Mouse (Mus musculus) CD4-positive, CD25-positive, alpha-beta regulatory T cell, adult 2 months (primary cell): ENCODE results near the gene Hist1h3e.
"Not testable (repeated sequence)": the region's sequence is repeated elsewhere in the genome, so short reads cannot be mapped to it uniquely, and the experiment has no call there.

Source experiments
- DNase-seq: peaks from one replicate; pipeline ENCODE4 v3.0.0-alpha.2; 2012; ENCODE audit warnings: low read depth, low spot score

Gene Hist1h3e

DNA sequence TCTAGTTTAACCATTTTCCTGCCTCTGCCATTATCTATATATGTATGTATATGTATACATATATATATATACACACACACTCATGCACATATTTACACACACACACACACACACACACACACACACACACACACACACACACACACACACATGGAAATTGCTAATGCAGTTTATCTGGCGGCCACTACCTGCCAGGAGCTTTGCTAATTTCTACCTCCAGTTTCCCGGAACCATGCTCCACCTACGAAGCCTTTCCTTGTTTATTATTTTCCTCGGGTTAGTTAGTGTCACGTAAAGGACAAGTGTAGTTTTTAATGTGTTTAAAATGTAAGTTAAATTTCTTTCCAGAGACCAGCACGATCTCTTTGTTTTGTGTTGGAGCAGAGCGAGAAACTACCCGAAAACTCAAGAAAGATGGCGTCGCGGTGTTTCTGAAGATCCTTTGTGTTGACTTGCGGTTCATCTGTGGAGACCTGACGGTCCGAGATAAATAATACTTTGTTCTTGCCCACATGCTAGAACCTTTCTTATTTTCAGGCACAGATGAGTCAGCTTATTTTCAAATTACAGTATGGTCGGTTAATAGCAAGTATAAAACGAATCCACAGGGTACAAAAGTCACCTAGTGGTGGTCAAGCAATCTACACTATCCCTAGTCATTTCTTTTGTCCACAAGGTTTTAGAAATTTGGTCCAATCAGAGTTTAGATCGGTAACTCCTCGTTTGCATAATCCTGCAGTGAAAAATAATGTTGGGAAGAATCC is 712 bp upstream of the Hist1h3e start:
- DNase-seq: peak; percentile 67

DNA sequence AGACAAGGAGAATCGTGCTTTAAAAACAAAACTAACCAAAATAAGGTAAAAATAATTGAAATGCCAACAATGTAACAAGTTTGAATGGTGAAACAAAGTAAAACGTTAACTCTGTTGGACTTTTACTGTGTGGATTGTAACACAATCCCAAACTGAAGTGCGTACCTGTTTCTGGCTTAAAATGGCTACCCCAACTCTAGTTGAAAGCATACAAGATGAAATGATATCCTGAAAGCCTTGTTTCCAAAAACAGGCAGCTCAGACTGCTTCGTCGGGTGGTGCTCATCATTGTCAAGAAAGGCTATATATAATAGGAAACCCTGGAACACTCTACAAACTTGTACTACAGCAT is 662 bp downstream of the Hist1h3e start:
- not testable (repeated sequence) for DNase-seq

DNA sequence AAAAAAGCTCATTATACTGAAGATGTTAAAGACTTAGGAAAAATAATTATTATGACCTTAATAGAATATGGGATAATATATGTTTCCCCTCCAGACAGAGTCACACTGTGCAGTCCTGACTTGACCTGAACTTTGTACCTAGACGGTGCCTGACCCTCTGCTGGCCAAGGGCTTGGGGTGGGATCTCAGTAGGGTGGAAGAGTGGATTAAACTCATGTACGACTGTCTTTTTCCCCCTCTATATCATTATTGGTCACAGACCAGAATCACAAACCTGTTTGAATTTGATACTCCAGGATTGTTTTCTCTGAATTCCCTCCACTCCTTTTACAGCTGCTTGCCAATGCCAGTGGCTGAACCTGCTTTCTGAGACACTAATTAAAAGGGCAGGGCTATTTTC is 1.5 kb downstream of the Hist1h3e start:
- DNase-seq: not testable (repeated sequence)

DNA sequence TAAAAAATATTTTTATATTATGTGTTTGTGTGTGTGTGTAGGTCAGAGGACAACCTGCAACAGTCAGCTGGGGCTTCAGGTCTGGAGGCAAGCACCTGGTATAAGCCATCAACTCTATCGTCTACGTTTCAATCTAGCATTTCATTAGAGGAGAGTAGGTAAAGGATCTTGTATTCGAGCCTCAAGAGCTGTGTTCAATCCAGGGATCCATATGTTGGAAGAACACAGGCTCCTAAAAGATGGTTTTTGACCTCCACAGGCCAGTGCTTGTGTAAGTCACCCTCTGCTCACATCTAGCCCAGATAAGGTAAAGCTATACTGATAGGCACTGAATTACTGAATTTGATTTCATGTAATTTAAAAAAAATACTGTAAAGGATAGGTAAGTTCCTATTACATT is 5.3 kb downstream of the Hist1h3e start:
- DNase-seq: no peak

DNA sequence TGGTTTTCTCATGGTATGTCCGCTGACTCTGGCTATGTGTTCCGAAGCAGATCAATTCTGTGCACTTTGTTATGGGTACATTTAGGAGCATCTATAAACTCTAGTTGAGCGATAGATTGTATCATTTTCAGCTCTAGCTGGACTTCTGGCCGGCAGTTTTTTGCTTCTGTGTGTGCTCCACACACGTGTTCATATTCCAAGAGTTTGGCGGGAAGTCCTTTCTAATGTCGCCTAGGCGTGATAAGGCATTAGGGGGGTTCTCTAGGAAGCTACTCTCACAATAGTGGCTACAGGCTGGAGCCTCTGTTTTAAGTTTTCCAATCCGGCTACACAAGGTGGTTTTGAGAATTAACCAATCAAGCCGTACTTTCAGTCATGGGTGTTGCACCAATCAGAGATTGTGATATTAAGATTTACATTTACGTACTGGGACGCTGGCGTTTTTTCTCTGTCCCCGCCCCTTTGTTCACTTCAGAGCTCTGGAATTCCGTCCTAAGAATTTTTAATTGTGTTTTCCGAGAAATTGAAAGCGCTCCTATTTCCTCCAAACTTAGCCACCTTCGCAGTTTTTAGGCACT is 6.2 kb downstream of the Hist1h3e start:
- peak; percentile 87 for DNase-seq

DNA sequence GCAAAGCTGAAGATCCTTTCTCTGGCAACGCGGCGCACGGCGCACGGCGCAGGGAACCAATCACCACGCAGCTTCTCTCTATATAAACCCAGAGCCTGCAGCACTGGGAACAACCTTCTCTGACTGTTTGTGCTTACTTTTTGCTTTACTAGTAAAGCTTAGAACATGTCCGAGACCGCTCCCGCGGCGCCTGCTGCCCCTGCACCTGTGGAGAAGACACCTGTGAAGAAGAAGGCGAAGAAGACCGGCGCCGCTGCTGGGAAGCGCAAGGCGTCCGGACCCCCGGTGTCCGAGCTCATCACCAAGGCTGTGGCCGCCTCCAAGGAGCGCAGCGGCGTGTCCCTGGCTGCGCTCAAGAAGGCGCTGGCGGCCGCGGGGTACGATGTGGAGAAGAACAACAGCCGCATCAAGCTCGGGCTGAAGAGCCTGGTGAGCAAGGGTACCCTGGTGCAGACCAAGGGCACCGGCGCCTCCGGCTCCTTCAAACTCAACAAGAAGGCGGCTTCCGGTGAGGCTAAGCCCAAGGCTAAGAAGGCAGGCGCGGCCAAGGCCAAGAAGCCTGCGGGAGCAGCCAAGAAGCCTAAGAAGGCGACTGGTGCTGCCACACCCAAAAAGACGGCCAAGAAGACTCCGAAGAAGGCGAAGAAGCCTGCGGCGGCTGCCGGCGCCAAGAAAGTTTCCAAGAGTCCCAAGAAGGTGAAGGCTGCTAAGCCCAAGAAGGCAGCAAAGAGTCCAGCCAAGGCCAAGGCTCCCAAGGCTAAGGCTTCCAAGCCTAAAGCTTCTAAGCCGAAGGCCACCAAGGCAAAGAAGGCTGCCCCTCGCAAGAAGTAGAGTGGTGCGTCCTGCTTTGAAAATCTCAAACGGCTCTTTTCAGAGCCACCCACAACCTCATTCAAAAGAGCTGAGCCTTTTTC is 7.0 kb downstream of the Hist1h3e start:
- DNase-seq: peak; percentile 82

DNA sequence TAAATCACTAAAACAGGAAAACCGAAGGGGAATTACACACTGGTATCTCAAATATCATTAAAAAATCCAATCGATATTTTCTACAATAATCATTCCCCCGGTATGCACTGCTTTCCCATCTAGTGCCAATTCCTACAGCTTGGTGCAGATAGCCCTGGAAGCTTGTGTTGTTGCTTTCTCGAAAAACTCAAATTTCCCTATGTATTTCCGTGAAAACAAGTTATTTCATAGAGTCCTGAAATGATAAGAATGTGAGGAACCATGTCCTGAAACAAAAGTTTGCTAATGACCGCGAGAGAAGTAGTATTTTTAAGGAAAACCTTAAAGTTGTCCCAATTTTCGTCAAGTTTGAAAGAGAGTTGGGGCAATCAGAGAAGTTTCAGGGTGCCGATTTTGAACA is 7.8 kb downstream of the Hist1h3e start:
- DNase-seq: no peak

DNA sequence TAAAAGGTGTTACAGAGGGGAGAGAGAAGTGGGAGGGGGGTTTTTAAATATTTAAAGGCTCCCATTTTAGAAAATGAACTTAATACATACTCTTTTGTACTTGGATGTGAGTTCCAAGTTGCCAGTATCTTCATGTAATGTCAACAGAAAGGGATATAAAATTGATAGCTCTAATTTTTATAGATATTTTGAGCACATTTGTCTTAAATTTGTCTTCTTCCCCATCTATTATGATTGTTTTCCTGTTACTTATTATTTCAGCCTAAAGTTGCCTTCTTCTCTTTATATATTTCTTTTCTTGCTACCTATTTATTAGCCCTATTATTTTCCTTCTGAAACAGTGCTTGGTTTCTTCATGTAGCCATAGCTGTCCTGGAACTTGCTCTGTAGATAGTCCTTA is 9.2 kb downstream of the Hist1h3e start, which contains the start of gene Hist1h1d:
TSS of gene Hist1h1d (plus strand) at position 301 of the 400 bp plus-strand sequence.
- no peak for DNase-seq

DNA sequence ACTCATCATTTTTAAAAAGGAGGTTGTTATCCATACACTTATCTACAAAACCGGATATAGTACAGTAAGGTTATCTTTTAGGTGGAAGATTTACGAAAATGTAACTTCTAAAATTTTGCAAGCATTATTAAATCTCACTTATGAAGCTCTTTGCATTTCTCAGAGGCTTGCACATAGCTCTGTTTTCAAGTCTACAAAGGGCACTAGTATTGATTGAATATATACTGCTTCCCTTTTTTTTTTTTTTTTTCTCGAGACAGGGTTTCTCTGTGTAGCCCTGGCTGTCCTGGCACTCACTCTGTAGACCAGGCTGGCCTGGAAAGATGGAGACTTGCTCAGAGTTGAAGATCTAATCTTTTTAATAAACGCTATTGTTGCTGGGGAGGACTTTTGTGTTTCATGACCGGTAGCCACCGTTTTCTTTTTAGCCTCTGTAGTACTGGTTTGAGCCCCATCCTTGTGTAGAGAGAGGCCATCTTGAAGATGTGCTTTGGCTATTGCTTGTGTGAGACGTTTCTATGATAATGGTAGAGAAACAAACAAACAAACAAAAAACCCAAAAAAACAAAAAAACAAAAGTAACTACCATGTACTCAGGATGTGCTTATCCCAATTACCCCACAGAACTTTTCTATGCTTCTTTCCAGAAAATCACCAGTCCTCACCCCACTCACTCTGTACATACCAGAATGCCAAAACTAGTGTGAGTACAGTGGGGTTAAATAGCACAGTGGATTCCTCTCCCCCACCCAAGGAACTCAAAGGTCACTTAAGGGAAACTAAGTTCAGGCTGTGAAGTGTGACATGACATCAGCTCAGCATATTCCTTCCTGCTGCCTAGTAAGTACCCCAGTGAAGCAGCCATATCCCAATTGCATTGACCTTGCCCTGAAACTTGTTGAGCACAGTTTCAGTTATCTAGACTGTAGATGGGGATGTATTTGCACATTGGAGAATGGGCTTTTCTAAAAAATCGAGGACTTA is 9.9 kb downstream of the Hist1h3e start:
- DNase-seq: no peak

DNA sequence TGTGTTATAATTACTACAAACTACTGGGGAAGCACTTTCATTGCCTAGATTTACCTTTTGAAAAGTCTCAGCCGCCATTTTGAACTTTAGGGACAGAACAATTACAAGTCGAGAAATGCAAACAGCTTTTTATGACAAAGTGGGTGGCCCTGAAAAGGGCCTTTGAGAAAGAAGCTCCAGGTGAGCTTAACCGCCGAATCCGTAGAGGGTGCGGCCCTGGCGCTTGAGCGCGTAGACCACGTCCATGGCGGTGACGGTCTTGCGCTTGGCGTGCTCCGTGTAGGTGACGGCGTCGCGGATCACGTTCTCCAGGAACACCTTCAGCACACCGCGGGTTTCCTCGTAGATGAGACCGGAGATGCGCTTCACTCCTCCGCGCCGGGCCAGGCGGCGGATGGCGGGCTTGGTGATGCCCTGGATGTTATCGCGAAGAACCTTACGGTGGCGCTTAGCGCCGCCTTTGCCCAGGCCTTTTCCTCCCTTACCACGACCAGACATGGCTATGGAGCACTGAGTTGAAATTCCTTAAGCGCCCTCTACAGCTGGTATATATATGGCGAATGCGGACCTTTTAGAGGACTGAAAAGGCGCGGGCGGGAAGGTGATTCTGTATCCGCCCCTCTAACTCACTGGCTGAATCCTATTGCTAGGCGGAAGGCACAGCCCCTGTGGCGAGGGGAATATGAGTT is 10.9 kb downstream of the Hist1h3e start, which contains the start of gene Hist1h4f:
TSS of gene Hist1h4f (minus strand) at position 503 of the 689 bp plus-strand sequence.
- DNase-seq: peak; percentile 87

DNA sequence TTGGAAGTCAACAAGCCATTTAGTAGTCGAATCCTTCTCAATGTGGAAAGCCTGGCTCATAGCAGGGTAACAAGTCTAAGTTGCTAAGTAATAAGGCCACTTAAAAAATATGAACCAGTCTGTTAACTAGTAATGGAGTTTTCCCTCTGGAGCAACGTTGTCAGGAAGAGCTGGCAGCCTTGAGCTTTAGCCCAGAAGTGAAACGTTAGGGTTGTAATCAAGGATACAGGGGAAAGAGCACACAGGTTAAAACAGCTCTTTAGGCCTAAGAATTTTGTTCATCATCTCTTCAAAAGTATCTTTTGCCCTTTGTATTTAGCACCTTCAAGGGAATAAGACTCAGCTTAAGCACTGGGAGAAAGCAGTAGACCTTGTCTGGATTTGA is 11.4 kb downstream of the Hist1h3e start:
- DNase-seq: peak; percentile 11

DNA sequence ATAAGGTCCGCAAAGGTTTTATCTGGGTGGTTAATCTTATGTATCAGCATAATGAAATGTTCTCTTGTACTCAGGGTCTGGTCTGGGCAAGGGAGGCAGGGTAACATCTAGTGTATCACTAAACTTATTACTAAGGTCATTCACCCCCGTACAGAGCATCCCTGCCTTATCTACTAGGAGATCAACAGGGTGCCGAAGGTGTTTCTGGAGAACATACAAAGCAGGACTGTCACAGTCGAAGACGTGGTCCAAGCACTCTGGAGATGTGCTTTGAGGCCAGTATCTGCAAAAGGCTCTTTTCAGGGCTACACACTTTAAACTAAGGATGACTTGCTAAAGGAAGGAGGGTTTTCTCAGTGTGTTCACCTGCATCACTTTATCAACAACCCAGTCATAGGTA is 15.5 kb downstream of the Hist1h3e start:
- DNase-seq: no peak

DNA sequence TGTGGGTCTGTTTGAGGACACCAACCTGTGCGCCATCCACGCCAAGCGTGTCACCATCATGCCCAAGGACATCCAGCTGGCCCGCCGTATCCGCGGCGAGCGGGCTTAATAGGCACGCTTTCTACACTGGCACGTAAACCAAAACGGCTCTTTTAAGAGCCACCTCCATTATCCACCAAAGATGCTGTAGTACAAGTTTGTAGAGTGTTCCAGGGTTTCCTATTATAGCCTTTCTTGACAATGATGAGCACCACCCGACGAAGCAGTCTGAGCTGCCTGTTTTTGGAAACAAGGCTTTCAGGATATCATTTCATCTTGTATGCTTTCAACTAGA is 17.4 kb downstream of the Hist1h3e start:
- DNase-seq: peak; percentile 41

DNA sequence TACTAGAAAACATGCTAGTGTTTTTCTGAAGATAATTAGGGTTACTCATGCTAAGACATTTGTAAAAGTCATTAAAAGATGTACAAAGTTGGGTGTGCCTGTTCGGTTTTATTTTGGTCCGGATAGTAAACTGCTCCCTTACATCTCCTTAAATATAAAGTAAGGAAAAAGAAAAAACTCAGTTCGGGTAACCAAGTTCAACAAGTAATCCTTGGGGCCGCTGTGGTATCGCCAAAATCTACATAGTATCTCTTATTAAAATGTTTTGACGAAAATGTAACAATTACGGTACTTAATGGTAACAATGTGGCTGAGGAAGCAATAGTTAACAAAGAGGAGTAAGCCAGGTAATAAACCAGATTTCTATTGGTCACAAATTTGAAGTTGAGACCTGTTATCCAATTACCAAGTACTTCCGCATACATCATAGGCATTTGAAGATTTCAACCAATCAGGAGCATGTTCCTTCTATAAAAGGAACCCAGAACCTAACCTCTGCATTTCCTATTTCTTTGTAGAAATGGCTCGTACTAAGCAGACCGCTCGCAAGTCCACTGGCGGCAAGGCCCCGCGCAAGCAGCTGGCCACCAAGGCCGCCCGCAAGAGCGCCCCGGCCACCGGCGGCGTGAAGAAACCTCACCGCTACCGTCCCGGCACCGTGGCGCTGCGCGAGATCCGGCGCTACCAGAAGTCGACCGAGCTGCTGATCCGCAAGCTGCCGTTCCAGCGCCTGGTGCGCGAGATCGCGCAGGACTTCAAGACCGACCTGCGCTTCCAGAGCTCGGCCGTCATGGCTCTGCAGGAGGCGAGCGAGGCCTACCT is 18.0 kb downstream of the Hist1h3e start, which contains the start of gene Hist1h3f:
TSS of gene Hist1h3f (plus strand) at position 88 of the 822 bp plus-strand sequence.
- peak; percentile 91 for DNase-seq

DNA sequence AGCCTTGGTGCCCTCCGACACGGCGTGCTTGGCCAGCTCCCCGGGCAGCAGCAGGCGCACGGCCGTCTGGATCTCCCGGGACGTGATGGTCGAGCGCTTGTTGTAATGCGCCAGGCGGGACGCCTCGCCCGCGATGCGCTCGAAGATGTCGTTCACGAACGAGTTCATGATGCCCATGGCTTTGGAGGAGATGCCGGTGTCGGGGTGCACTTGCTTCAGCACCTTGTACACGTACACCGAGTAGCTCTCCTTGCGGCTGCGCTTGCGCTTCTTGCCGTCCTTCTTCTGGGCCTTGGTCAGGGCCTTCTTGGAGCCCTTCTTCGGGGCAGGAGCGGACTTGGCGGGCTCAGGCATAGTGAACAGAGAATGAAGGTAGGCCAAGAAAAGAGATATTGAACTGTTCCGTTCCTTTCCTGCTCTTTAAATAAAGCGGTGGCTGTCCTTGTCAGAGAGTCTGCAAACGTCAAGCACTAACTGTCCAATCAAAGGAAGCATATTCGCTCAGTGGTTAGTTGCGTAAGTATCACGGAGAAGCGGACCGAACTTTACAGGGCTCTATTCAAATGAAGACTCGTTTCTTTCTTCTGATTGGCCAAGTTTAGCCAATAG is 19.1 kb downstream of the Hist1h3e start, which contains the start of gene Hist1h2bh:
TSS of gene Hist1h2bh (minus strand) at position 394 of the 609 bp plus-strand sequence.
- peak; percentile 93 for DNase-seq

DNA sequence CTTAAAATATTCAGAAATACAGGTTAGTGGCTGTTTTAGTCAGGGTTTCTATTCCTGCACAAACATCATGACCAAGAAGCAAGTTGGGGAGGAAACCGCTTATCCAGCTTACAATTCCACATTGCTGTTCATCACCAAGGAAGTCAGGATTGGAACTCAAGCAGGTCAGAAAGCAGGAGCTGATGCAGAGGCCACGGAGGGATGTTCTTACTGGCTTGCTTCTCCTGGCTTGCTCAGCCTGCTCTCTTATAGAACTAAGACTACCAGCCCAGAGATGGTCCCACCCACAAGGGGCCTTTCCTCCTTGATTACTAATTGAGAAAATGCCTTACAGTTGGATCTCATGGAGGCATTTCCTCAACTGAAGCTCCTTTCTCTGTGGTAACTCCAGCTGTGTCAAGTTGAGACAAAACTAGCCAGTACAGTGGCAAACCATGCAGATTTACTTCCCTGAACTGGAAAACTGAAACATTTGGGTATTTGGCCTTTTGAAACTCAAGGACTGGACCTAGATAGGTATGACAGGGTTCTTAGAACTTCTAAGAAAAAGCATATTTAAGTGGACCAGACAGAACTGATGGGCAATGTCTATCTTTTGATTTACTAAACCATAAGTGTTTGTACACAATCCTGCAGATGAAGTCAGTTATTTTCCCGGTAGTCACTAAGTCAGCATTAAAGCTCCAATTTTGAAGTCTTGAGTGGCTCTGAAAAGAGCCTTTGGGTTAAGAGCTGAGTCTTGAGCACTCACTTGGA is 19.8 kb downstream of the Hist1h3e start:
- not testable (repeated sequence) for DNase-seq

DNA sequence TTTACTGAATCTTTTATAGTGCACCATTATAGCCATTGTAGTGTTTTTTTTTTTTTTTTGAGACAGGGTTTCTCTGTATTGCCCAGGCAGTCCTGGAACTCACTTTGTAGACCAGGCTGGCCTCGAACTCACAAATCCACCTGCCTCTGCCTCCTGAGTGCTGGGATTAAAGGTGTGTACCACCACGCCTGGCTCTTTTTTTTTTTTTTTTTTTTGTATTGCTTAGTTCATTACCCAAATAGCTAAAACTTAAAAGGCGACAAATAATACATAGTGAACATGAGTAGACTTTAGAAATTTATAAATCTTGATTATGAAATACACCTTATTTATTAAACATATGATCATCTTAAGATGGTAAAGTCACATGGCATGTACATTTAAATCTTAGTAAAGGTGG is 20.7 kb downstream of the Hist1h3e start:
- DNase-seq: no peak

DNA sequence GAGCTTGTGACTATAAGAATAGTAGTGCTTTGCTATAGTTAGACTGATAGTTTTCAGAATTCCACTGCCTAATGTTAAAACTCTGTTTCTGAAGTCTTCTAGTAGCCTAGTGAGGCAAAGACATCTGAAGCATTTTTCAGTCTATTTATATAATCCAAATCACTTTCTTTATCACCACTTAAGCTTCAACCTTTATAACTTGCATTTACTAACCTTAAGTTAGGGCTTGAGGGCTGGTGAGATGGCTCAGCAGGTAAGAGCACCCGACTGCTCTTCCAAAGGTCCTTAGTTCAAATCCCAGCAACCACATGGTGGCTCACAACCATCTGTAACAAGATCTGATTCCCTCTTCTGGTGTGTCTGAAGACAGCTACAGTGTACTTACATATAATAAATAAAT is 22.3 kb downstream of the Hist1h3e start:
- DNase-seq: not testable (repeated sequence)
